Mouse (Mus musculus) liver, embryonic 14.5 days (tissue): ENCODE results near the gene Ank.

Source experiments
- CTCF ChIP-seq: IDR thresholded peaks from 2 replicates; pipeline ENCODE4 v1.5.1; 2016; ENCODE audit warnings: antibody characterized with exemption, low read depth, control low read depth
- EP300 ChIP-seq: IDR thresholded peaks from 2 replicates; pipeline ENCODE4 v1.6.1; 2016; ENCODE audit warnings: antibody characterized with exemption, low read depth

DNA sequence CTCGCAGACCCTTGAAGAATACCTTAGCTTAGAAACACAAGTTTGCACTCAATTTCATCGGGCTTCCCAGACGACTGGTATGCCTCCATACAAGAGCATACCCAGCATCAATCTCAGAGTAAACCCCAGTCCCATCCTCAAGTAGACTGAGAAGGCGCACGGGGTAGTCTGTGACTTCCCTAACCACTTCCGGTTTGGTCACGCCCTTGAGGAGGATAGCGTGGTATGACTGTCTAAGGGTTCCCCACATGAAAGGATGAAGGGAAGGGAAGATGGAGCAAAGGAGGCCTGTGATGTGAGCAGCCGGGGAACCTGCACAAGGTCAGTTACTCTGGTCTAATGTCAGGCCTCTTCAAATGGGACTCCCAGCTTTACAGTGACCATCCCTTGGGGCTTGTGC, 161.3 kb downstream of the Ank start:
- TF ChIP-seq CTCF: no peak
- no peak for TF ChIP-seq EP300
